Mouse (Mus musculus) MEL (cell line): ENCODE data around the gene Slc22a8. TPM values are rescaled to one million over a fixed set of nuclear protein-coding genes. Genes with fewer than 3 reads are reported as not detected.

ENCODE experiments used
- DNase-seq: peaks from one replicate; pipeline ENCODE4 v3.0.0; 2011; ENCODE audit warnings: low read depth, low spot score
- H3K27ac ChIP-seq: 2 replicates; pipeline ENCODE4 v1.5.1; 2012; ENCODE audit warnings: low read depth, mild to moderate bottlenecking, control low read depth, low read length, moderate library complexity; ENCODE audit not compliant: control insufficient read depth
- H3K27me3 ChIP-seq, 2 experiments: fragments of 150-350 bp in 1 of 2; sonication (generic) in 1 of 2; 2 replicates each; pipeline ENCODE4 v1.6.1; 2012; ENCODE audit warnings: low read length in 2 of 2, mild to moderate bottlenecking in 2 of 2, improper control_type of control experiment in 1 of 2, moderate library complexity in 1 of 2; ENCODE audit not compliant: insufficient read depth in 2 of 2, control insufficient read depth in 1 of 2
- H3K36me3 ChIP-seq, 2 experiments: 2 replicates each; pipeline ENCODE4 v1.6.1; 2012 to 2014; ENCODE audit warnings: low read length in 2 of 2, improper control_type of control experiment in 1 of 2, inconsistent platforms in 1 of 2, mild to moderate bottlenecking in 1 of 2; ENCODE audit not compliant: insufficient read depth in 2 of 2, control insufficient read depth in 1 of 2
- H3K4me1 ChIP-seq, 2 experiments: fragments of 150-350 bp in 1 of 2; sonication (generic) in 1 of 2; 2 replicates each; pipeline ENCODE4 v1.6.1; 2012; ENCODE audit warnings: low read length in 2 of 2, improper control_type of control experiment in 1 of 2, mild to moderate bottlenecking in 1 of 2; ENCODE audit not compliant: insufficient read depth in 2 of 2, control insufficient read depth in 1 of 2
- H3K4me3 ChIP-seq, 2 experiments: fragments of 150-350 bp in 1 of 2; sonication (generic) in 1 of 2; 2 replicates each; pipeline ENCODE4 v1.5.1; 2012; ENCODE audit warnings: low read depth in 2 of 2, low read length in 2 of 2, mild to moderate bottlenecking in 2 of 2, moderate library complexity in 2 of 2, control low read depth in 1 of 2, improper control_type of control experiment in 1 of 2; ENCODE audit not compliant: control insufficient read depth in 1 of 2, insufficient read depth in 1 of 2
- H3K79me2 ChIP-seq: 2 replicates; pipeline ENCODE4 v1.6.1; 2012; ENCODE audit warnings: mild to moderate bottlenecking, low read length, moderate library complexity; ENCODE audit not compliant: control insufficient read depth, poor library complexity, insufficient read depth
- H3K9ac ChIP-seq: 2 replicates; pipeline ENCODE4 v1.6.1; 2012; ENCODE audit warnings: low read depth, mild to moderate bottlenecking, control low read depth, low read length, moderate library complexity; ENCODE audit not compliant: control insufficient read depth, poor library complexity, severe bottlenecking
- H3K9me3 ChIP-seq: fragments of 150-350 bp; sonication (generic); replicated peaks from 2 replicates; pipeline ENCODE4 v1.6.1; 2012; ENCODE audit warnings: mild to moderate bottlenecking, low read length, improper control_type of control experiment, moderate library complexity; ENCODE audit not compliant: insufficient read depth
- BHLHE40 ChIP-seq: IDR thresholded peaks from 2 replicates; pipeline ENCODE4 v1.6.1; 2012; ENCODE audit warnings: low read depth, mild to moderate bottlenecking, inconsistent platforms, low read length, improper control_type of control experiment, borderline replicate concordance
- CHD1 ChIP-seq: IDR thresholded peaks from 2 replicates; pipeline ENCODE4 v1.6.1; 2012; ENCODE audit warnings: low read depth, mild to moderate bottlenecking, inconsistent platforms, low read length, improper control_type of control experiment
- CHD2 ChIP-seq: IDR thresholded peaks from 2 replicates; pipeline ENCODE4 v1.6.1; 2011; ENCODE audit warnings: low read length, improper control_type of control experiment
- CTCF ChIP-seq, 3 experiments: IDR thresholded peaks in 2 of 3; conservative IDR thresholded peaks in 1 of 3; 2 replicates each; pipeline ENCODE4 v1.5.1; 2011 to 2012; ENCODE audit warnings: low read length in 3 of 3, low read depth in 2 of 3, mild to moderate bottlenecking in 2 of 3, improper control_type of control experiment in 1 of 3, inconsistent platforms in 1 of 3, mixed read lengths in 1 of 3, moderate library complexity in 1 of 3; ENCODE audit not compliant: control insufficient read depth in 1 of 3, insufficient read depth in 1 of 3, poor library complexity in 1 of 3, severe bottlenecking in 1 of 3
- E2F4 ChIP-seq: IDR thresholded peaks from 2 replicates; pipeline ENCODE4 v1.6.1; 2011; ENCODE audit warnings: low read depth, low read length, improper control_type of control experiment, borderline replicate concordance
- ELF1 ChIP-seq: IDR thresholded peaks from 2 replicates; pipeline ENCODE4 v1.6.1; 2014; ENCODE audit warnings: low read depth, mild to moderate bottlenecking, inconsistent platforms, low read length, improper control_type of control experiment, moderate library complexity
- EP300 ChIP-seq, 2 experiments: IDR thresholded peaks; 2 replicates each; pipeline ENCODE4 v1.6.1; 2011; ENCODE audit warnings: improper control_type of control experiment in 2 of 2, low read length in 2 of 2, low read depth in 1 of 2, mild to moderate bottlenecking in 1 of 2
- GABPA ChIP-seq: IDR thresholded peaks from 2 replicates; pipeline ENCODE4 v1.6.1; 2012; ENCODE audit warnings: low read depth, mild to moderate bottlenecking, inconsistent platforms, low read length, improper control_type of control experiment, moderate library complexity
- GATA1 ChIP-seq: IDR thresholded peaks from 2 replicates; pipeline ENCODE4 v1.6.1; 2011; ENCODE audit warnings: low read depth, low read length, improper control_type of control experiment
- HCFC1 ChIP-seq: IDR thresholded peaks from 2 replicates; pipeline ENCODE4 v1.6.1; 2012; ENCODE audit warnings: low read depth, mild to moderate bottlenecking, inconsistent platforms, low read length, improper control_type of control experiment, moderate library complexity
- JUND ChIP-seq: IDR thresholded peaks from 2 replicates; pipeline ENCODE4 v1.6.1; 2011; ENCODE audit warnings: low read depth, mild to moderate bottlenecking, improper control_type of control experiment, low read length
- KAT2A ChIP-seq: conservative IDR thresholded peaks from 2 replicates; pipeline ENCODE4 v1.6.1; 2012; ENCODE audit warnings: low read depth, low read length, improper control_type of control experiment, inconsistent platforms
- MAFK ChIP-seq: IDR thresholded peaks from 2 replicates; pipeline ENCODE4 v1.6.1; 2011; ENCODE audit warnings: low read depth, mild to moderate bottlenecking, low read length, improper control_type of control experiment, borderline replicate concordance
- MAZ ChIP-seq: IDR thresholded peaks from 2 replicates; pipeline ENCODE4 v1.6.1; 2012; ENCODE audit warnings: low read depth, mild to moderate bottlenecking, inconsistent platforms, low read length, improper control_type of control experiment
- MXI1 ChIP-seq: IDR thresholded peaks from 2 replicates; pipeline ENCODE4 v1.6.1; 2011; ENCODE audit warnings: mild to moderate bottlenecking, low read depth, low read length, improper control_type of control experiment
- MYB ChIP-seq: IDR thresholded peaks from 2 replicates; pipeline ENCODE4 v1.6.1; 2011; ENCODE audit warnings: mild to moderate bottlenecking, low read depth, low read length, improper control_type of control experiment
- NELFE ChIP-seq: IDR thresholded peaks from 2 replicates; pipeline ENCODE4 v1.6.1; 2011; ENCODE audit warnings: low read depth, low read length, improper control_type of control experiment
- POLR2AphosphoS2 ChIP-seq: IDR thresholded peaks from 2 replicates; pipeline ENCODE4 v1.6.1; 2011; ENCODE audit warnings: low read length, improper control_type of control experiment
- POLR2AphosphoS5 ChIP-seq: IDR thresholded peaks from 2 replicates; pipeline ENCODE4 v1.6.1; 2012; ENCODE audit warnings: low read depth, borderline replicate concordance, mild to moderate bottlenecking, inconsistent platforms, low read length, moderate library complexity, mixed read lengths
- RAD21 ChIP-seq: IDR thresholded peaks from 2 replicates; pipeline ENCODE4 v1.6.1; 2011; ENCODE audit warnings: mild to moderate bottlenecking, low read depth, low read length, improper control_type of control experiment
- RCOR1 ChIP-seq: IDR thresholded peaks from 2 replicates; pipeline ENCODE4 v1.6.1; 2012; ENCODE audit warnings: low read depth, mild to moderate bottlenecking, inconsistent platforms, low read length, improper control_type of control experiment
- SIN3A ChIP-seq: IDR thresholded peaks from 2 replicates; pipeline ENCODE4 v1.6.1; 2012; ENCODE audit warnings: low read length, improper control_type of control experiment, inconsistent platforms
- SMC3 ChIP-seq: IDR thresholded peaks from 2 replicates; pipeline ENCODE4 v1.6.1; 2011; ENCODE audit warnings: low read depth, low read length, improper control_type of control experiment
- TAL1 ChIP-seq: IDR thresholded peaks from 2 replicates; pipeline ENCODE4 v1.6.1; 2012; ENCODE audit warnings: mild to moderate bottlenecking, inconsistent platforms, low read length, moderate library complexity, mixed read lengths
- TBP ChIP-seq: IDR thresholded peaks from 2 replicates; pipeline ENCODE4 v1.8.0; 2011; ENCODE audit warnings: low read depth, low read length, improper control_type of control experiment
- TCF12 ChIP-seq: IDR thresholded peaks from 2 replicates; pipeline ENCODE4 v1.6.1; 2014; ENCODE audit warnings: low read depth, mild to moderate bottlenecking, inconsistent platforms, low read length, improper control_type of control experiment, moderate library complexity
- UBTF ChIP-seq: IDR thresholded peaks from 2 replicates; pipeline ENCODE4 v1.6.1; 2012; ENCODE audit warnings: low read depth, mild to moderate bottlenecking, inconsistent platforms, low read length, improper control_type of control experiment, moderate library complexity, borderline replicate concordance; ENCODE audit not compliant: insufficient read depth
- USF2 ChIP-seq, 2 experiments: IDR thresholded peaks; 2 replicates each; pipeline ENCODE4 v1.6.1; 2011 to 2012; ENCODE audit warnings: improper control_type of control experiment in 2 of 2, low read length in 2 of 2, borderline replicate concordance in 1 of 2, inconsistent platforms in 1 of 2, low read depth in 1 of 2, mild to moderate bottlenecking in 1 of 2; ENCODE audit not compliant: insufficient read depth in 1 of 2
- ZC3H11A ChIP-seq: IDR thresholded peaks from 2 replicates; pipeline ENCODE4 v1.6.1; 2012; ENCODE audit warnings: low read depth, mild to moderate bottlenecking, inconsistent platforms, low read length, improper control_type of control experiment
- ZKSCAN1 ChIP-seq: IDR thresholded peaks from 2 replicates; pipeline ENCODE4 v1.6.1; 2012; ENCODE audit warnings: low read depth, mild to moderate bottlenecking, inconsistent platforms, low read length, improper control_type of control experiment, moderate library complexity
- ZMIZ1 ChIP-seq: IDR thresholded peaks from 2 replicates; pipeline ENCODE4 v1.6.1; 2012; ENCODE audit warnings: low read depth, mild to moderate bottlenecking, inconsistent platforms, low read length, improper control_type of control experiment, moderate library complexity
- ZNF384 ChIP-seq: IDR thresholded peaks from 2 replicates; pipeline ENCODE4 v1.6.1; 2012; ENCODE audit warnings: low read depth, mild to moderate bottlenecking, inconsistent platforms, low read length, improper control_type of control experiment
- polyA plus RNA-seq, 2 experiments: library from polyadenylated mRNA; stranded (reverse) in 1 of 2; unstranded in 1 of 2; fragments of >175 nt in 1 of 2; fragments of >200 nt in 1 of 2; gene quantifications; 2 replicates each; pipeline versions ENCODE4 v1.2.1 to v1.2.4; 2012; ENCODE audit warnings: low replicate concordance in 2 of 2, low read depth in 1 of 2; ENCODE audit not compliant: insufficient read length in 2 of 2, insufficient read depth in 1 of 2, missing spikeins in 1 of 2
- total RNA-seq: library from RNA; depleted of rRNA; stranded (reverse); fragments of 300-350 nt; gene quantifications from 2 replicates; pipeline ENCODE4 v1.2.3, GENCODE M21; 2012

Slc22a8 gene
- total and polyA plus RNA-seq, 3 experiments, result not detected

GRCm38 (mm10) chr19:8587315-8587714 is 3.7 kb upstream of the Slc22a8 start:
- H3K9me3 ChIP-seq, result no peaks in the 10 kb centered on the region

GRCm38 (mm10) chr19:8592155-8592554 is 1.1 kb downstream of the Slc22a8 start:
- peak; percentile 87 for DNase-seq
- peaks cover 3 to 15% of the 10 kb centered on the region in 2 experiments for H3K4me1 ChIP-seq
- H3K36me3 ChIP-seq, result peaks cover 0 to 6% of the 10 kb centered on the region in 2 experiments; a peak in 2 of 4 replicates
- no peaks in the 10 kb centered on the region; a peak in 3 of 4 replicates for H3K27me3 ChIP-seq
- no peaks in the 10 kb centered on the region for H3K9me3 ChIP-seq
- no peak overlapping the region for H3K4me3 ChIP-seq
- H3K9ac ChIP-seq, result no peak overlapping the region
- H3K79me2 ChIP-seq, result no peaks in the 10 kb centered on the region
- peak overlapping the region; percentile 21; the same call in 1 of the 2 replicates for H3K27ac ChIP-seq
- TF ChIP-seq GATA1 (peak; percentile 41; the same call in 1 of the 2 replicates), JUND (no peak), TAL1 (no peak), CTCF (IDR thresholded peaks at IDR 0.05 in 2 of 3, conservative IDR thresholded peaks at IDR 0.05 in 1 of 3; ENCODE audit: control insufficient read depth in 1 of 3, insufficient read depth in 1 of 3, low read depth in 2 of 3, low read length in 3 of 3, poor library complexity in 1 of 3, severe bottlenecking in 1 of 3) (no peak), RCOR1 (peak; percentile 40; the same call in 1 of the 2 replicates), SIN3A (peak; percentile 86), RAD21 (no peak), ZC3H11A (no peak), KAT2A (no peak), MXI1 (0 out of 2 replicates have a peak, but pooled peaks have one; percentile 47), CHD1 (no peak), NELFE (no peak), TCF12 (peak; percentile 61), CHD2 (no peak), TBP (no peak), ZNF384 (no peak), SMC3 (no peak), E2F4 (no peak), ELF1 (peak; percentile 33; the same call in 1 of the 2 replicates), USF2 (IDR thresholded peaks at IDR 0.05; ENCODE audit: borderline replicate concordance in 1 of 2, insufficient read depth in 1 of 2, low read depth in 1 of 2, low read length in 2 of 2) (no peak), MYB (peak; percentile 76), ZMIZ1 (no peak), HCFC1 (0 out of 2 replicates have a peak, but pooled peaks have one; percentile 26), UBTF (no peak), GABPA (no peak), ZKSCAN1 (no peak), POLR2AphosphoS5 (no peak), EP300 (IDR thresholded peaks at IDR 0.05; ENCODE audit: low read depth in 1 of 2, low read length in 2 of 2) (peak; percentile 68 to 82), MAFK (peak; percentile 23; the same call in 1 of the 2 replicates), POLR2AphosphoS2 (no peak), MAZ (no peak)

More at GRCm38 (mm10) chr19:8587315-8587714, 3.7 kb upstream of the Slc22a8 start:
- no peak overlapping the region for H3K4me3 ChIP-seq
- H3K36me3 ChIP-seq, result peaks cover 0 to 2% of the 10 kb centered on the region in 2 experiments; a peak in 2 of 4 replicates
- H3K9ac ChIP-seq, result no peak overlapping the region
- H3K4me1 ChIP-seq, result peaks cover 3 to 8% of the 10 kb centered on the region in 2 experiments
- H3K79me2 ChIP-seq, result no peaks in the 10 kb centered on the region
- TF ChIP-seq SMC3, result 0 out of 2 replicates have a peak, but pooled peaks have one; percentile 5
- no peak for TF ChIP-seq BHLHE40
- TF ChIP-seq, all 39 proteins: peak for 1
- Histone ChIP-seq H3K27ac (no peak overlapping the region), H3K27me3 (no peaks in the 10 kb centered on the region)
- DNase-seq, result no peak
